Mouse (Mus musculus): ENCODE results near the gene 1600002K03Rik.
"Not testable (repeated sequence)": the region's sequence is repeated elsewhere in the genome, so short reads cannot be mapped to it uniquely, and the experiment has no call there.

Gene 1600002K03Rik

GRCm38 (mm10) chr10:80154384-80154783, 18.4 kb upstream of the 1600002K03Rik start:
- DNase-seq, result no peak

- DNase-seq, result no peak
Measured at GRCm38 (mm10) chr10:80155277-80155676, 17.5 kb upstream of the 1600002K03Rik start.

DNA sequence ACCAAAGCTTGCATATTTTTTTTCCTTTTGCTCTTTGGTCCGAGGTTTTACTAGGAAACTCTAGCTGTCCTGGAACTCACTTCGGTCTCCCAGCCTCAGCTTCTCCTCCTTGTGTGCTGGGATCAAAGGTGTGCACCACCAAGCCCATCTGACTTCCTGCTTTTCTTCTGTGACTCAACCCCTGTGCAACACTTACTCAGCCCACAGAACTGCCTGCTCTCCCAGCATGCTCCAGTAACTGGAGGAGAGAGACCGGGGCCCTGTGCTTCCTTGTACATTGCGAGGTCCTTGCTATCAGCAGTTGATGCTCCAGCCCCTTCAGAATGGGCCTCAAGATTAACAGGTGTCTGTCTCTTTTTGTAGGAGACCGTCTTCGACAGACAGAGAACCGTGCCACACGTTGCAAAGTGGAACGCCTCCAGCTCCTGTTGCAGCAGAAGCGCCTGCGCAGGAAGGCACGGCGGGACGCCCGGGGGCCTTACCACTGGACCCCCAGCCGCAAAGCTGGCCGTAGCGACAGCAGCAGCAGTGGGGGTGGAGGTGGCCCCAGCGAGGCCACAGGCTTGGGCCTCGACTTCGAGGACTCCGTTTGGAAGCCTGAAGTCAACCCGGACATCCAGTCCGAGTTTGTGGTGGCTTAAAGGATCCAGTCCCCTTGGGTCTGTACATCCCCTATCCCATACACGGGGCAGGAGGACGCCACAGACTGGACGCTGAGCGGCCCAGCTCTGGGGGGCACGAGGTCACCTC, 16.6 kb upstream of the 1600002K03Rik start:
- DNase-seq, result no peak

DNA sequence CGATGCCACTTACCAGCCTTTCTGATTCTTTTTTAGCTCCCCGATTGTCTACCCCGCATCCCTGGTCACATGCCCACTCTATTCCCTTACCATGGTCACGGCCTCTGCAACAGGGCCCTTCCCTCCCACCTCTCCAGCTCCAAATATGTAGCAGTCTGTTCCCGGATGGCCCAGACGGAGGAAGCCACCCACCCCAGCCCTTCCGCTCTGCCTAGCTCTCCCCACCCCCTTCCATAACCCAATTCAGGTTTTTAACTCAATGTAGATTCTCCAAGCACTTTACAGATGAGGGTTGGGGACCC, 16.0 kb upstream of the 1600002K03Rik start:
- DNase-seq, result no peak

DNA sequence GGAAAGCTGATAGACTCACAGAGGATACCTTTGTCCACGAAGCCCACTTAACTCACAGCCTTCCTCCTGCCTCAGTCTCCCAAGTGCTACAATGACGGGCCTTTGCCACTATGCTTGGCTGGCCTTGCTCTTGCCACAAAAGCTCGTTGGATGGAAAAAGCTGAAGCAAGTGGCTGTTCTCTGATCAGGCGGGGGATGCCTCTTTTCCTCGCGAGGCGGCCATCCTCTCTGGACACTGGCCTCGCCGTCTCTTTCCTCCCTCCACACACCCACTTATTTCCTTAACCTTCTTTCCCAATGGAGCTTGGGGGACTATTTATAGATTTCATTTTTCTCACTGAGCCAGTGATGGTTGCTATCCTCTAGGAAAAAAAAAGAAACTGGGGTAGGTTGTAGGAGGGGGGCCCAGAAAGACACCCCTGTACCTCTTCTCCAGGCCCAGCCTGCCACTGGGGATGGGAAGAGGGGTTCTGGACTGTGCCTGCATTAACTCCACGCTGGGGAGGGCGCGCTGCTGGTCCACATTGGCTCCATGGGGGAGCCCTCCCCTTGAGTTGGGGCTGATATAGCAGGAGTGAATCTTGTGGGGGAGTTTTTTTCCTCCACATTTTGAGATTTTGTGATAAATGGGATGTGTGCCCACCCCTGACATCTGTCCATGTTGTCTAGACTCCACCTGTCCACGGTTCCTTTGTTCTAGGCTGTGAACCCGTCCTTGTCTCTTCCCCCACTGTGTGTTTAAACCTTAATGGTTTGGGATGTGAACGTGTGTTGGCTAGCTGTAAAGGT, 15.4 kb upstream of the 1600002K03Rik start:
- no peak for DNase-seq

DNA sequence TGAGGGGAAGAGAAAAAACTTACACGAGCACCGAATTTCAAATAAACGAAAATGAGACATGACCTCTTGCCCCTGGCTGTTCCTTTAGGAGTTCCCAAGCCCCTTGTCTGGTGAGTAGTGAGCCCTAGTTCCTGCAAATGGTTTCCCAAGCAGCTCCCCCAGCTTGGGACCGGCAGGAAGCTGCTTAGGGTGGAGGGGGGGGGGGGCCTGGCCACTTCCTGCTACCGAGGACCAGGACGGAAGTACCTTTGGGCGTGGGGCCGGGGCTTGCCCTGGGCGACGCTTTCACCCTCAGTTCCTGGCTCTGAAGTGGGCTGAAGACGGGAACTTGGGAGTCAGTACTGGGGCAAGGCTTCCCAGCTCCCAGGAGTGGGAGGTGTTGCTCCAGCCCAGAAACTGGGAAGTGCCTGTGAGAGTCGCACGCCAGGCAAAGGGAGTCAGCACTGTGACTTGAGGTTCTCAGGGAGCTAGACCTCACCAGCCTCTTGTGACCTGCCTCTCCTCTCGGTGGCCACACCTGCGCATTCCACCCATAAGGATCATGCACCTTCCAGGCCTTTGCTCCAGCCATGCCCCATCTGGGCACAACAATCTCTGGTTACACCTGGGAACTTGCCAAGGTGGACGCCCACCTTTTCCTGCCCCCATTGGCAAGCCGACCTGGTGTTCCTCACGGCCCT, 14.3 kb upstream of the 1600002K03Rik start:
- DNase-seq, result peak; percentile 60

GRCm38 (mm10) chr10:80159021-80159560, 13.7 kb upstream of the 1600002K03Rik start:
- DNase-seq, result no peak

GRCm38 (mm10) chr10:80159561-80160454, 12.9 kb upstream of the 1600002K03Rik start:
- peak; percentile 99 for DNase-seq

DNA sequence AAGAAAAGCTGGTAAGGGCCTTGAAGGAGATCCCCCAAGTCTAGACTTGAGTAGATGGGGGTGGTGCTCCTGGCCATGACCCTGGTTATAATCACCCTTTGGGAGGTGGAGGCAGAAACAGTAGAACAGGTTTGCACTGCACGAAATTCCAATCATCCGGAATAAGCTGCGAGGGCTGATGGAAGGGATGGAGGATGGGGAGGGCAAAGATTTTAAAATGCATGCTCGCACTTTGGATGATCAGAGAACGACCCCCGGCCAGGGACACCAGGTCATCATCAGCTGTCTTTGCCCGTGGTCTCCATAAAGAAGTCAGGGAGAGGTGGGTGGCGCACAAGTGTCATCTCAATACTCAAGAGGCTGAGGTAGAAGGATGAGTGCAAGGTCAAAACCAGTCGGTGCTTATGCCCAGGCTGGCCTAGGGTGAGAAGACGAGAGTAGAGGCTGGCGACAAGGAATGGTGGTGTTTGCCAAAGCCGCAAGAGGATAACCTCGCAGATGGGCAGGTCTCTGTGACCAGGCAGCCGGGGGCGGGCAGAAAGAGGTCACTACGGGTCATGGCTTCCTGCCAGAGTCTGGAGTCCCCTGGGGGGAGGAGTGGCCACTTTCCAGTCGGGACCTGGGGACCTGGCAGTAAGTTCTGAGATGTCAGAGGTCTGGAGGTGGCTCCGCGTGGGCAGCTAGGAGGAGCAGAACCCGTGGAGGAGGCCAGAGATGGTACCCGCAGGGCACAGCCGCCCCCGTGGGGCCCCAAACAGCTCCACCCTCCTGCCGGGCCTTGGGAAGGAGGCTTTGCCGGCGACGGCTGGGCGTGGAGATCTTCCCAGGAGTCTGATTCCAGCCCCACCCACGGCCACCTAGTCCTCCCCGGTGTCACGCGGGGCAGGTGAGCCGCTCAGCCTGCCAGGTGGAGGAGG, 12.0 kb upstream of the 1600002K03Rik start:
- DNase-seq, result no peak

DNA sequence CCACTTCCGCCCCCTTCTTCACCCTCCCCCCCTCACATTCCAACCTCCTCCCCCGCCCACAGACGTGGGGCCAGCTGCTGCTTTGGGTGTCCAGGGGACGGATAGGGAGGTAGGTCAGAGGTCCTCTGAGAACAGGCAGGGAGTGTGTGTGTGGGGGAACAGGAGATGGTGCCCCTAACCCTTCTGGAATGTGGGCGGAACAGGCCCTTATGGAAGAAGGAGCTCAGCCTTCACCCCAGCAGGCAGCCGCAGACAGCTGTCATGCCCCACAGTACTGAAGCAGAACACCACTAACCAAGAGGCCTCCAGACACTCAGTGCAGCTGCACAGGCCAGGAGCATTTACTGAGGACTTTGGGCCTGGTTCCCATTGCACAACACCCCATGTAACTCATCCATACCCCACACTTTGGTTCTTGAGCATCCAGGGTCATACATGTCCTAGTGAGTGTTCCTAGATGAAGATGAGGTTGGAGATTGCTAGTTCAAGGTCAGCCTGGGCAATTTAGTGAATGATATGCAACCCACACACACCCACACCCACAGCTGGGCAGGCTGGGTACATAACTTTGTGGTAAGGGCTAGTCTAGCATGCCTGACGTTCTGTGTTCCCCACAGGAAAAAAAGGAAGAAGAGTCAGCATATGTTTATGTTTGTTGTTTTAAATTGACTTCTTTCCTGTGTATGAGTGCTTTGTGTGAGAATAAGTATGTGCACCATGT, 11.1 kb upstream of the 1600002K03Rik start:
- no peak for DNase-seq

DNA sequence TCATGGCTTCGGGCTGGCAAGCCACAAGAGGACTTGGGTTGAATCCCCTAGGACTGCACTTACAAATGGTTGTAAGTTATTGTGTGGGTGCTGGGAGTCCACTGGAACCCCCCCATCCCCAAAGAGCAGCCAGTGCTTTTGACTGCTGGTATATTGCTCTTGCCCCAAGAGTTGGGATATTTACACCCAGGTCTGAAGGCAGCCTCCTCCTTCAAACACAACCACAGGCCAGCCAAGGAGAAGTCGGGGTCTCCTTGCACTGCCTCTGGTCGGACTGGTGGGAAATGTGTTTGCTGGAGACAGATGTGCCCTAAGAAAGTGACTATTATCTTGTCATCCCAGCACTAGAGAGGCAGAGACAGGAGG, 10.5 kb upstream of the 1600002K03Rik start:
- DNase-seq, result no peak

DNA sequence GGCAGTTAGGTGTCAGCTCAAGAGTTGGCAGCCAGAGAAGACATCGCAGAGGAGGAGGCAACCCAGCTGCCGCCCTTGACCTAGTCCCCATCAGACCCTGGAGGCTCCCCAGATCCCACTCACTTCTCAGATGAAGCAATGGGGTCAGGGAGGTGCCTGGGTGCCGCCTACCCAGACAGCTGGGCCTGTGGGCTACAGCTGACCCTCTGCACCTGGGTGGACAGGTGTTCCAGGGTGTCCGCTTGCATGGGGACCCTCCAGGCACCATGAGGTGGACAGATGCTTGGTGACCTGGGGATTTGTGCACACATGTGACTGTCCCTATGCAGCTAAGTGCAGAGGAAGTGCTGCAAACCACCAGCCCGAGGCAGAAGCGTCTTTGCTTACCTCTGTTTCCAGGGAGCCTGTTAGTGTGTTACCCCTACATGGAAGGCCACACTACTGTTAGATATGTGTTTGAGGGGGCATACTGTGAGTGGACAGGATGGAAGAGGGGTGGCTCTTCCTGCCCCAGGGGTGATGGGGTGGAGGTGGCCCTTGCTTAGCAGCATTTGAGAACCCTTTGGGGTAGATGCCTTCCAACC, 9.9 kb upstream of the 1600002K03Rik start:
- DNase-seq, result no peak

GRCm38 (mm10) chr10:80163721-80164120, 9.0 kb upstream of the 1600002K03Rik start:
- peak; percentile 56 for DNase-seq

DNA sequence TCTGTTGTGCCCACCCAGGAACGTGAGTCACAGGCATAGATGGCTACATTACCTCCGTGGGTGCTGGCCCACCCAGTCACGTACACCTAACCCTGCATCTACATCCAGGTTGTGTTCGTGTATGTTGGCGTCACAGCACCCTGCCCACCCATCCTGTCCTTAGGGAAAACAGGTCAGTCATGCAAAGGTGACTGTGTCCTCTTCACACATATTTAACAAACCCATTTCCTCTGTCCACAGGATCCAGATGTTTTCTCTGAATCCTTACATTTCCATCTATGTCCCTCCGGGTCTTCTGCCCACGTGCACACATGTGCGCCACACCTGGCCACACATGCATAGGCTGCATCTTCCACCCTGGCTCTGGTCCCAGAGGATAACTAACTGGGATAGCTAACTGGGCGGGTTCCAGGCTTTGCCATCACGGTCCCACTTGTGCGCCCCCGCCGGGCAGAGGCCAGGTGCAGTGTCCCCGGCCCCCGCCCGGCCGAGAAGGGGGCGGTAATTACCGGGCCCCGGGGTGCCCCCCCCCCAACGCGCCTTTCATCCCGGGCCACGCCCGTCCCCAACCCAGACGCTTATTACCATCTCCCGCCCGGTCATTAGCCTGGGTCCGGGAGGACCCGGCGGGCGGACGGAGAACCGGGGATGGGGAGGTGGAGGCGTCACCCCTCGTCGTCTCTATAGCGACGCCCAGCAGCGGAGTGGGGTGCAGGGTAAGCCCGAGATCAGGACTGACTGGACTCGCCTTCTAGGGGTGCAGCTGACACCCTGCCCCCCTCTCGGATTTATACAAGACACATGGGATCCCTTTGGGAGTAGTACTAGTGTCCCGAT, 8.4 kb upstream of the 1600002K03Rik start:
- DNase-seq, result no peak

DNA sequence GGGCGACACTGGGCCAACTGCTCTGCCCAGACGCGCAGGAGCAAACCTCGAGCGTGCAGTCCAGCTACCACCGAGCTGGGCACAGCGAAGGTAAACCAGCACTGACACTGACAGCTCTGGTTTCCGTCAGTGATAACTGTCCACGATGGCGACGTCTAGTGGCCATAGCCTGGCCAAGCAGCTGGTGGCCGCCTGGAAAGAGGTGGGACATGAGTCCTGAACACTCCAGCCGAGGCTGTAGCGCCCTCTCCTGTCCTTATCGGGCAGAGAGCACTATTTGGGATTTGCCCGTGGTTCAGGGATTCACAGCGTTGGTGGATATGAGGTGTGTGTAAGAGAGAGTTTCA, 7.8 kb upstream of the 1600002K03Rik start:
- peak; percentile 96 for DNase-seq

DNA sequence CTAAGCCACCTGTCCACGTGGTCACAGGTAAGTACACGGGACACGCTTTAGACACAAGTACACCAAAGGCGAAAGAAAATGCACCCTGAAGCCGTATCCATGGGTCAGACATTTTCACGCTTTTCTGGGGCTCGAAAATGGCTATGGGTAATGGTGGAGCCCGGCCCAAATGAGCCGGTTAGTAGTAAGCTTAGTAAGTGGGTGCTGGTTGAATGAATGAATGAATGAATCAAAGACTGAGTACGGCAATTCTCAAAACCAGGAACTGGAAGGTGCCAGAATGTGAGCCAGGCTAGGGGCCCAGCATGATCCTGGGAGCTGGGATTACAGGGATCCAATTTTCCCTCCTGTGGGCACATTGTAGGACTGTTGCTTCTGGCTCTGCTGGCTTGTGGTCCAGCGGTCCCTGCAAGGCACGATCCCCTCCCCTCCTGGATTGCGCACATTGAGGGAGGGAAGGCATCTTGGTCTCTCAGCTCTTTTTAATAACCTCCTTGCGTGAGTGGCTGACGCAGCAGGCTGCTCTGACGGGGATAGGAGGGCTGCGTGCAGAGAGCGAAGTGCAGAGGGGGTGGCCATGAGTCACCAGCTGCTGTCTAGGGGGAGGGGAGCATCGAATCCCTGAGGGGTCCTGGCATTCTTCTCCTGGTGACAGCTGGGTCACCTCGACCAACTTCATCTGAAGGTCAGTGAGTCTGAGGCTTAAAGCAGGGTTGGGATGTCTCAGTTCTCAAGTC, 7.2 kb upstream of the 1600002K03Rik start, which contains the start of gene Cirbp:
Cirbp (plus strand) TSS at position 594 of the 737 bp plus-strand sequence.
- DNase-seq, result peak; percentile 88

- DNase-seq, result not testable (repeated sequence)
Measured at GRCm38 (mm10) chr10:80166136-80166535, 6.6 kb upstream of the 1600002K03Rik start.

DNA sequence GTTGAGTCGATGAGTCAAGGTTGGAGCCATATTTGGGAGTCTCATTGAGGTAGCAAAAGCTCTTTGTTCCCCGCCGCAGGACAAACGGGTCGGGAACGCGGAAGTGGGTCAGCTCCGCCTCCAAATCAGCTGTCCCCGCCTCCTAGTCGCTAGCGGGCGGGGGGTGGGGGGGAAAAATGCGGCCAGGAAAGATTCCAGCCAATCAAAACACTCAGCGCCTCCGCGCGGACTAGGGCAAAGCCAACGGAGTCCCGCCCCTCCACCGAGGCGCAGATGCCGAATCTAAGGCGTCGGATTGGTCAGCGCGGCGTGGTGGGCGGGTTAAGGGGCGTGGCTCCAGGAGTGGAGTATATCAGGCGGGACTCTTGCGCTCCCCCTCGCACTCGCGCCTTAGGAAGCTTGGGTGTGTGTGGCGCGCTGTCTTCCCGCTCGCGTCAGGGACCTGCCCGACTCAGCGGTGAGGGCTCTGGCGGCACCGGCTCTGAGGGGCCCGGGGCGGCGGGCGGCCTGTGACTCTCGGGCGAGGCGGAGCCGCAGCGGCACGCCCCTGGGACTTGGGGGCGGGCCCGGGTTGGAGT, 5.2 kb upstream of the 1600002K03Rik start:
- DNase-seq, result peak; percentile 98

Measured in right cerebral cortex, adult 18-20 months (tissue).